10 mouse cellular contexts compared by ENCODE assay signal in the genomic region with DNA sequence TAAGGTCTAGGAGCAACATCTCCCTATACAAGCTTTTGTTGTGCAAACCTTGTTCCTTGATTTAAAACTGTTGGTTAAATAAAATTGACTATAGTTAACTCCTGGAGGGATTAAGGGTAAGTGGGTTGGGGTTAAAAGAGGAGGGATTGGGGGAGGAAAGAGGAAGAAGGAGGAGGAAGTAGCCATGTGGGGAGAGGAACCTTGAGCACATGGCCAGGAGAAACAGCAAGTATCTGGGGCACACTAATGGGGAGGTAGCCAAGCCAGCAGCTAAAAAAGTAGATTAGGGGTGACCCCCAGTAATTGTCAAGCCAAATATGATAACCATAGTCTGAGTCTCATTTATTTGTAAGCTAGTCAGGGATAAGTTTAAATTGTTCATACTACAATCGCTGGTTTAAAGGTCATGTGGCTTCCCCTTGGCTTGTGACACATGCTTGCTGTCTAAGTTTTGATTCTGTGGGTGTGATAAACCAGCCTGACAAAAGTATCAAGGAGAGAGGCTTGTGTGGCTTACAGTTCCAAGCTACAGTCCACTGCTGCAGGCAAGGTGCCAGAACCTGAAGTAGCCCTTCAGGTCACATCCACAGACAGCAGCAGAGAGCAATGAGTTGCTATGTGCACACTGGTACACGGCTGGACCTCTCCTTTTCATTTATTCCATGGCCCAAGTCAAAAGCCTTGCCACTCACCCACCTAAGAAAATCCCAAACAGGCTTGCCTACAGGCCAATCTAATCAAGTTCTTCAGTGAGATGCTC.
DNase-seq lines count a peak whose midpoint lies in the region; ATAC-seq and TF ChIP-seq lines count a peak whose summit lies in the region.
"Had no signal": no experiment of that assay in that cellular context is flagged by ENCODE, and none has a peak within 500 bp of the region (broad histone marks: within the 10 kb centered on the region; RNA-seq: fewer than 3 reads in every experiment).

No protein-coding gene starts in this region.

- in situ Hi-C loops in CH12.LX (cut with MboI; ENCODE audit: low pct_ligation_motif_present, low pct_unique_long_range_greater_than_20kb, low sequenced_read_pairs) = no loop called here

- H3K9ac ChIP-seq in heart, embryonic 12.5 days = no peak overlapping the region
- H3K9ac ChIP-seq in liver, adult 2 months (ENCODE audit: low read depth, low read length) = no peak overlapping the region
- H3K9ac ChIP-seq in liver, embryonic 12.5 days = no peak overlapping the region
- H3K9ac ChIP-seq in CH12.LX (ENCODE audit: insufficient read depth, low read depth) = no peak overlapping the region
- H3K9ac ChIP-seq: midbrain, embryonic 13.5 days had no signal

- no peak overlapping the region for H3K27ac ChIP-seq in heart, embryonic 12.5 days (ENCODE audit: poor library complexity, severe bottlenecking)
- no peak overlapping the region for H3K27ac ChIP-seq in liver, adult 2 months (replicated peaks; ENCODE audit: insufficient read depth, low read depth, low read length)
- H3K27ac ChIP-seq in liver, embryonic 12.5 days = no peak overlapping the region
- no peak overlapping the region for H3K27ac ChIP-seq in CH12.LX (ENCODE audit: insufficient read depth, low read depth)
- H3K27ac ChIP-seq: midbrain, embryonic 13.5 days had no signal

- ATAC-seq in heart, embryonic 12.5 days (ENCODE audit: insufficient number of reproducible peaks, low FRiP score) = no peak
- no peak for ATAC-seq in liver, embryonic 12.5 days
- ATAC-seq in inflammation-experienced regulatory T-cells, adult 6 months = peak; percentile 25
- no peak for ATAC-seq in megakaryocyte-erythroid progenitor cell, adult 5-6 weeks (replicated peaks; ENCODE audit: low FRiP score, low TSS enrichment, poor library complexity, severe bottlenecking)
- ATAC-seq: midbrain, embryonic 13.5 days had no signal

- no peak for TF ChIP-seq POLR2A in liver, adult 2 months (IDR thresholded peaks at IDR 0.05; ENCODE audit: extremely low read depth, insufficient read depth, low read length)
- TF ChIP-seq POLR2A in CH12.LX (IDR thresholded peaks at IDR 0.05; ENCODE audit: low read depth, low read length) = no peak

- peak; percentile 8; the same call in 1 of the 2 replicates for TF ChIP-seq CTCF in liver, adult 2 months (IDR thresholded peaks at IDR 0.05; ENCODE audit: low read depth, low read length)
- no peak for TF ChIP-seq CTCF in CH12.LX (conservative IDR thresholded peaks at IDR 0.05 in 1 of 2, IDR thresholded peaks at IDR 0.05 in 1 of 2; ENCODE audit: low read depth in 2 of 2, low read length in 2 of 2)

- H3K4me3 ChIP-seq in heart, embryonic 12.5 days = no peak overlapping the region
- H3K4me3 ChIP-seq in liver, adult 2 months (ENCODE audit: insufficient read depth, low read depth, low read length) = no peak overlapping the region
- no peak overlapping the region for H3K4me3 ChIP-seq in liver, embryonic 12.5 days
- H3K4me3 ChIP-seq in CH12.LX (replicated peaks in 1 of 3; ENCODE audit: low read depth in 2 of 3, low read length in 2 of 3, poor library complexity in 1 of 3) = no peak overlapping the region
- H3K4me3 ChIP-seq: midbrain, embryonic 13.5 days had no signal

- H3K4me2 ChIP-seq in heart, embryonic 12.5 days = no peak overlapping the region
- H3K4me2 ChIP-seq in liver, embryonic 12.5 days = no peak overlapping the region
- no peak overlapping the region for H3K4me2 ChIP-seq in CH12.LX (ENCODE audit: insufficient read depth, low read depth, poor library complexity, severe bottlenecking)
- H3K4me2 ChIP-seq: midbrain, embryonic 13.5 days had no signal

- H3K9me3 ChIP-seq in heart, embryonic 12.5 days (replicated peaks) = peaks cover 79% of the 10 kb centered on the region
- H3K9me3 ChIP-seq in liver, embryonic 12.5 days (replicated peaks) = peaks cover 83% of the 10 kb centered on the region
- H3K9me3 ChIP-seq in CH12.LX (replicated peaks; ENCODE audit: low read length) = peaks cover 48% of the 10 kb centered on the region

- H3K79me2 ChIP-seq in liver, adult 2 months (ENCODE audit: control insufficient read depth, insufficient read depth, low read length) = no peaks in the 10 kb centered on the region
- no peaks in the 10 kb centered on the region for H3K79me2 ChIP-seq in CH12.LX (replicated peaks; ENCODE audit: control insufficient read depth, extremely low read depth, insufficient read depth, poor library complexity, severe bottlenecking)

- no peaks in the 10 kb centered on the region for H3K36me3 ChIP-seq in heart, embryonic 12.5 days
- no peaks in the 10 kb centered on the region for H3K36me3 ChIP-seq in liver, adult 2 months (ENCODE audit: control insufficient read depth, insufficient read depth, low read length)
- H3K36me3 ChIP-seq in liver, embryonic 12.5 days = no peaks in the 10 kb centered on the region
- no peaks in the 10 kb centered on the region for H3K36me3 ChIP-seq in CH12.LX (replicated peaks in 1 of 2; ENCODE audit: control insufficient read depth in 1 of 2, insufficient read depth in 1 of 2, low read length in 1 of 2)
- H3K36me3 ChIP-seq: midbrain, embryonic 13.5 days had no signal

- DNase-seq in heart, adult 11 months = peak; percentile 91
- no peak for DNase-seq in liver, adult 2 months (ENCODE audit: extremely low read depth, low read depth, low spot score)
- peak; percentile 27 for DNase-seq in CH12.LX (ENCODE audit: extremely low read depth)
- no peak for DNase-seq in frontal cortex, adult 2 months (ENCODE audit: extremely low spot score in 1 of 2, low spot score in 1 of 2)
- DNase-seq: cerebellum, postnatal 36 days had no signal

- no peaks in the 10 kb centered on the region for H3K27me3 ChIP-seq in heart, embryonic 12.5 days (replicated peaks)
- no peaks in the 10 kb centered on the region for H3K27me3 ChIP-seq in liver, adult 2 months (ENCODE audit: control insufficient read depth, insufficient read depth, low read length)
- H3K27me3 ChIP-seq in liver, embryonic 12.5 days (replicated peaks) = no peaks in the 10 kb centered on the region
- H3K27me3 ChIP-seq in CH12.LX (replicated peaks) = no peaks in the 10 kb centered on the region
- H3K27me3 ChIP-seq: midbrain, embryonic 13.5 days had no signal

- no peaks in the 10 kb centered on the region for H3K4me1 ChIP-seq in heart, embryonic 12.5 days (replicated peaks)
- no peaks in the 10 kb centered on the region for H3K4me1 ChIP-seq in liver, adult 2 months (ENCODE audit: control insufficient read depth, insufficient read depth, low read length)
- H3K4me1 ChIP-seq in liver, embryonic 12.5 days = no peaks in the 10 kb centered on the region
- peaks cover 4 to 29% of the 10 kb centered on the region in 2 experiments; a peak in 3 of 4 replicates for H3K4me1 ChIP-seq in CH12.LX (ENCODE audit: control insufficient read depth in 1 of 2, insufficient read depth in 2 of 2)
- H3K4me1 ChIP-seq: midbrain, embryonic 13.5 days had no signal

- 48% methylated on average over 2 of the region's 2 CpGs for WGBS in heart, embryonic 12.5 days
- WGBS in liver, adult 2 months = 60% methylated on average over 2 of the region's 2 CpGs
- 43% methylated on average over 2 of the region's 2 CpGs for WGBS in liver, embryonic 12.5 days (ENCODE audit: insufficient replicate concordance)

- TF ChIP-seq RAD21 in CH12.LX (IDR thresholded peaks at IDR 0.05; ENCODE audit: low read depth, low read length) = no peak; the same call in 1 of the 2 replicates

- peak; percentile 13; the same call in 1 of the 2 replicates for TF ChIP-seq EP300 in CH12.LX (IDR thresholded peaks at IDR 0.05; ENCODE audit: low read length)

- dilution Hi-C loops in CH12.LX (cut with MboI; ENCODE audit: extremely low pct_ligation_motif_present, extremely low pct_unique_long_range_greater_than_20kb, low sequenced_read_pairs) = no loop called here

TF ChIP-seq in CH12.LX, 34 proteins besides CTCF, POLR2A, EP300 and RAD21:
- TF ChIP-seq TCF12 (IDR thresholded peaks at IDR 0.05; ENCODE audit: low read depth, low read length) (0 out of 2 replicates have a peak, but pooled peaks have one; percentile 5), NELFE (IDR thresholded peaks at IDR 0.05; ENCODE audit: low read depth, low read length) (no peak), ZKSCAN1 (IDR thresholded peaks at IDR 0.05; ENCODE audit: borderline replicate concordance, low read depth, low read length) (no peak), MYC (IDR thresholded peaks at IDR 0.05; ENCODE audit: low read depth, low read length) (peak; percentile 91), HCFC1 (IDR thresholded peaks at IDR 0.05; ENCODE audit: low read depth, low read length) (no peak), MAX (IDR thresholded peaks at IDR 0.05; ENCODE audit: low read length) (peak; percentile 87)

Comparison
In these comparisons a context has a peak if more than half of its experiments do, and no peak if none do; other contexts are left out.
1. DNase-seq: peak in heart, adult 11 months (single experiment) and CH12.LX (single experiment); none in liver, adult 2 months (single experiment) and frontal cortex, adult 2 months (0 of 2).